Mouse (Mus musculus) liver, embryonic 13.5 days (tissue): Measurements from ENCODE around the gene Pnpla6. TPM values are rescaled to one million over a fixed set of nuclear protein-coding genes. Genes with fewer than 3 reads are reported as not detected.
A peak's percentile ranks its signal among the peaks of the same experiment; 100 is the strongest.

Experiments used
- ATAC-seq: fragments of 200-750 bp; cut with Nextera tagmentation; 2 replicates; pipeline ENCODE4 v1.8.0; 2017; ENCODE audit warnings: low read depth, mild to moderate bottlenecking, moderate number of reproducible peaks, moderate library complexity
- DNase-seq: peaks from one replicate; pipeline ENCODE4 v3.0.0; 2022
- H3K27ac ChIP-seq: fragments of 300-500 bp; sonication (generic); 2 replicates; pipeline ENCODE4 v1.5.1; 2015; ENCODE audit warnings: moderate library complexity, mild to moderate bottlenecking, inconsistent platforms
- H3K27me3 ChIP-seq: fragments of 300-500 bp; sonication (generic); 2 replicates; pipeline ENCODE4 v1.6.1; 2015; ENCODE audit warnings: mild to moderate bottlenecking, inconsistent platforms
- H3K36me3 ChIP-seq: fragments of 300-500 bp; sonication (generic); 2 replicates; pipeline ENCODE4 v1.6.1; 2015; ENCODE audit warnings: mild to moderate bottlenecking, inconsistent platforms
- H3K4me1 ChIP-seq: fragments of 300-500 bp; sonication (generic); replicated peaks from 2 replicates; pipeline ENCODE4 v1.6.1; 2015; ENCODE audit warnings: inconsistent platforms
- H3K4me2 ChIP-seq: fragments of 300-500 bp; sonication (generic); 2 replicates; pipeline ENCODE4 v1.6.1; 2015; ENCODE audit warnings: inconsistent platforms, mild to moderate bottlenecking, moderate library complexity
- H3K4me3 ChIP-seq: fragments of 300-500 bp; sonication (generic); replicated peaks from 2 replicates; pipeline ENCODE4 v1.5.1; 2015; ENCODE audit warnings: mild to moderate bottlenecking, inconsistent platforms
- H3K9ac ChIP-seq: fragments of 300-500 bp; sonication (generic); 2 replicates; pipeline ENCODE4 v1.6.1; 2015; ENCODE audit warnings: mild to moderate bottlenecking, inconsistent platforms
- H3K9me3 ChIP-seq: fragments of 300-500 bp; sonication (generic); replicated peaks from 2 replicates; pipeline ENCODE4 v1.6.1; 2016; ENCODE audit warnings: inconsistent platforms
- WGBS: fragments of 180-500 bp; shearing (Covaris S2); methylation state at CpG from one replicate; pipeline ENCODE4 v1.1.7; 2015; ENCODE audit not compliant: insufficient replicate concordance; 5-methylcytosine and 5-hydroxymethylcytosine counted together
- polyA plus RNA-seq: library from polyadenylated mRNA; unstranded; fragments of >200 nt; fragmentation: Nextera tagmentation; extraction: Ambion mirVana; gene quantifications from 2 replicates; pipeline ENCODE4 v1.2.1, GENCODE M21; 2015

Gene Pnpla6
- polyA plus RNA-seq, 1 experiment from 2014 or later: 10.6 TPM

GRCm38 (mm10) chr8:3485192-3485591 is 30.0 kb upstream of the Pnpla6 start:
- Histone ChIP-seq H3K9me3 (no peaks in the 10 kb centered on the region), H3K27ac (no peak overlapping the region), H3K27me3 (peaks cover 4% of the 10 kb centered on the region; the same call in 1 of the 2 replicates), H3K4me2 (no peak overlapping the region), H3K9ac (no peak overlapping the region), H3K36me3 (no peaks in the 10 kb centered on the region), H3K4me3 (no peak overlapping the region), H3K4me1 (peaks cover 4% of the 10 kb centered on the region)
- DNase-seq: no peak
- WGBS: 23% methylated on average over 5 of the region's 5 CpGs
- no peak for ATAC-seq

- DNase-seq (peak; percentile 52), ATAC-seq (peak; percentile 75)
- under 1% methylated on average over 64 of the region's 64 CpGs for WGBS
- H3K27ac ChIP-seq: no peak within 1 kb of the TSS
- H3K4me1 ChIP-seq: peaks cover 31% of the 10 kb centered on the region
- no peaks in the 10 kb centered on the region; the same call in 1 of the 2 replicates for H3K9me3 ChIP-seq
- peak within 1 kb of the TSS; percentile 83 for H3K9ac ChIP-seq
- peak within 1 kb of the TSS; percentile 72 for H3K4me3 ChIP-seq
- peak within 1 kb of the TSS; percentile 86 for H3K4me2 ChIP-seq
- peaks cover 18% of the 10 kb centered on the region for H3K36me3 ChIP-seq
- H3K27me3 ChIP-seq: peaks cover 15% of the 10 kb centered on the region; the same call in 1 of the 2 replicates
Observed at GRCm38 (mm10) chr8:3492901-3493844, 22.0 kb upstream of the Pnpla6 start, which contains the start of gene Zfp358. TSS of gene Zfp358 (plus strand) at chr8:3493138.

- H3K36me3 ChIP-seq: peaks cover 18% of the 10 kb centered on the region
- peaks cover 31% of the 10 kb centered on the region for H3K4me1 ChIP-seq
- peaks cover 15% of the 10 kb centered on the region; the same call in 1 of the 2 replicates for H3K27me3 ChIP-seq
- WGBS: 20% methylated on average over 6 of the region's 6 CpGs
- ATAC-seq (no peak), DNase-seq (no peak)
- H3K27ac ChIP-seq: no peak overlapping the region
- peak overlapping the region; percentile 72 for H3K4me3 ChIP-seq
- H3K4me2 ChIP-seq: peak overlapping the region; percentile 86
- H3K9ac ChIP-seq: peak overlapping the region; percentile 83
- H3K9me3 ChIP-seq: no peaks in the 10 kb centered on the region; the same call in 1 of the 2 replicates
Observed at GRCm38 (mm10) chr8:3493845-3494208, 21.4 kb upstream of the Pnpla6 start.

- no peak overlapping the region for H3K9ac ChIP-seq
- no peak overlapping the region for H3K27ac ChIP-seq
- H3K36me3 ChIP-seq: peaks cover 18% of the 10 kb centered on the region
- 84% methylated on average over 44 of the region's 44 CpGs for WGBS
- DNase-seq: no peak
- no peak overlapping the region for H3K4me3 ChIP-seq
- peaks cover 43% of the 10 kb centered on the region for H3K4me1 ChIP-seq
- H3K27me3 ChIP-seq: peaks cover 15% of the 10 kb centered on the region; the same call in 1 of the 2 replicates
- no peak overlapping the region for H3K4me2 ChIP-seq
- no peaks in the 10 kb centered on the region; the same call in 1 of the 2 replicates for H3K9me3 ChIP-seq
- no peak for ATAC-seq
Observed at GRCm38 (mm10) chr8:3495578-3496427, 19.4 kb upstream of the Pnpla6 start.

GRCm38 (mm10) chr8:3496428-3496748 is 18.8 kb upstream of the Pnpla6 start:
- no peak overlapping the region for H3K4me2 ChIP-seq
- no peak overlapping the region for H3K9ac ChIP-seq
- 87% methylated on average over 15 of the region's 15 CpGs for WGBS
- H3K9me3 ChIP-seq: no peaks in the 10 kb centered on the region; the same call in 1 of the 2 replicates
- peaks cover 15% of the 10 kb centered on the region; the same call in 1 of the 2 replicates for H3K27me3 ChIP-seq
- peaks cover 18% of the 10 kb centered on the region for H3K36me3 ChIP-seq
- DNase-seq: no peak
- H3K27ac ChIP-seq: no peak overlapping the region
- no peak for ATAC-seq
- peaks cover 49% of the 10 kb centered on the region for H3K4me1 ChIP-seq
- H3K4me3 ChIP-seq: no peak overlapping the region

GRCm38 (mm10) chr8:3498583-3498982 is 16.6 kb upstream of the Pnpla6 start:
- DNase-seq: no peak
- H3K9me3 ChIP-seq: no peaks in the 10 kb centered on the region; the same call in 1 of the 2 replicates
- no peak overlapping the region for H3K27ac ChIP-seq
- H3K9ac ChIP-seq: no peak overlapping the region
- peaks cover 49% of the 10 kb centered on the region for H3K4me1 ChIP-seq
- 77% methylated on average over 3 of the region's 3 CpGs for WGBS
- H3K27me3 ChIP-seq: no peaks in the 10 kb centered on the region
- peaks cover 18% of the 10 kb centered on the region for H3K36me3 ChIP-seq
- ATAC-seq: no peak
- no peak overlapping the region for H3K4me2 ChIP-seq
- no peak overlapping the region for H3K4me3 ChIP-seq

- no peaks in the 10 kb centered on the region for H3K27me3 ChIP-seq
- ATAC-seq (no peak), DNase-seq (no peak)
- H3K9me3 ChIP-seq: no peaks in the 10 kb centered on the region; the same call in 1 of the 2 replicates
- 3% methylated on average over 8 of the region's 8 CpGs for WGBS
- H3K9ac ChIP-seq: peak overlapping the region; percentile 93
- peak overlapping the region; percentile 85 for H3K27ac ChIP-seq
- peaks cover 38% of the 10 kb centered on the region for H3K4me1 ChIP-seq
- peak overlapping the region; percentile 82 for H3K4me3 ChIP-seq
- H3K36me3 ChIP-seq: peaks cover 20% of the 10 kb centered on the region
- H3K4me2 ChIP-seq: peak overlapping the region; percentile 95
Observed at GRCm38 (mm10) chr8:3499751-3500150, 15.4 kb upstream of the Pnpla6 start.

GRCm38 (mm10) chr8:3500235-3501090 is 14.7 kb upstream of the Pnpla6 start, which contains the start of gene Mcoln1:
TSS of gene Mcoln1 (plus strand) at chr8:3500457.
- DNase-seq: peak; percentile 98
- peak within 1 kb of the TSS; percentile 82 for H3K4me3 ChIP-seq
- peaks cover 35% of the 10 kb centered on the region for H3K4me1 ChIP-seq
- peak within 1 kb of the TSS; percentile 85 for H3K27ac ChIP-seq
- no peaks in the 10 kb centered on the region; the same call in 1 of the 2 replicates for H3K9me3 ChIP-seq
- ATAC-seq: peak; percentile 92
- H3K4me2 ChIP-seq: peak within 1 kb of the TSS; percentile 95
- WGBS: under 1% methylated on average over 70 of the region's 70 CpGs
- H3K36me3 ChIP-seq: peaks cover 17% of the 10 kb centered on the region
- peak within 1 kb of the TSS; percentile 93 for H3K9ac ChIP-seq
- H3K27me3 ChIP-seq: no peaks in the 10 kb centered on the region

- Histone ChIP-seq H3K27me3 (no peaks in the 10 kb centered on the region), H3K36me3 (peaks cover 18% of the 10 kb centered on the region), H3K9ac (no peak overlapping the region), H3K4me3 (no peak overlapping the region), H3K9me3 (no peaks in the 10 kb centered on the region), H3K27ac (no peak overlapping the region), H3K4me1 (peaks cover 30% of the 10 kb centered on the region), H3K4me2 (no peak overlapping the region)
- ATAC-seq (no peak), DNase-seq (no peak)
- WGBS: 45% methylated on average over 4 of the region's 4 CpGs
Observed at GRCm38 (mm10) chr8:3502217-3502616, 13.0 kb upstream of the Pnpla6 start.

GRCm38 (mm10) chr8:3507979-3508754 is 7.0 kb upstream of the Pnpla6 start:
- 67% methylated on average over 6 of the region's 6 CpGs for WGBS
- no peaks in the 10 kb centered on the region for H3K27me3 ChIP-seq
- ATAC-seq (peak; percentile 60), DNase-seq (no peak)
- no peak overlapping the region for H3K4me3 ChIP-seq
- peaks cover 8% of the 10 kb centered on the region for H3K4me1 ChIP-seq
- H3K27ac ChIP-seq: peak overlapping the region; percentile 44
- H3K9ac ChIP-seq: no peak overlapping the region
- H3K4me2 ChIP-seq: no peak overlapping the region
- H3K9me3 ChIP-seq: no peaks in the 10 kb centered on the region
- H3K36me3 ChIP-seq: peaks cover 52% of the 10 kb centered on the region
